Mouse (Mus musculus) gastrocnemius, postnatal 4 days (tissue): ENCODE measurements at regions not wholly inside any gene's neighbourhood (a gene's known extent, or its start where the extent isn't known, plus 50 kb on each side); places are given as distances from the start of the nearest gene placed in this dataset.

Experiments used
- DNase-seq, 2 experiments: peaks; one replicate each; pipeline ENCODE4 v3.0.0; 2021 to 2022; ENCODE audit warnings: low spot score in 2 of 2, mixed read lengths in 2 of 2

DNA sequence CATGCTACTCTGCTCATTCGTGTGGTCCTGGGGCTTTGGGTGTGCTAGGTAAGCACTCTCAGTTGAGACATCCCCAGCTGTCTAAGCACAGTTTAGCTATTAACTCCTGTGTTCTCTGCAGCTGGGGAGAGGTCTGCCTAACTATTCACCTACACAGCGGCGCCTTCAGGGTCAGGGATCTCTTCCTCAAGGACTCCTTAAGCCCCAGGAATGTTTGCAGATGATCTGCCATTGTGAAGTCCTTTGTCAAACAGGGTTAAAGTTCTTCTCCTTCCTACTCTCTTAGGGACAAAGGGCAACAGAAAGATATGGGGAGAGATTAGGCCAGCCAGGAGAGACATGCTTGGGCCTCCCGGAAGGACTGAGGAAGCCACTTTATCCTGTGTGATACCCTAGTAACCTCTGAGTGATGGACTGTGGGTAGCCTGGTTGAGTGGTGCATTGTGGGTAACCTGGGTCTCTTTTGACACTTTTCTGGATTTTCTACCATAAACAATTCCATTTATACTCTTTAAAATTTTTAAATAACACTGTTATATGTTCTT lies 51.7 kb upstream of the Podxl start:
- DNase-seq, result no peak

DNA sequence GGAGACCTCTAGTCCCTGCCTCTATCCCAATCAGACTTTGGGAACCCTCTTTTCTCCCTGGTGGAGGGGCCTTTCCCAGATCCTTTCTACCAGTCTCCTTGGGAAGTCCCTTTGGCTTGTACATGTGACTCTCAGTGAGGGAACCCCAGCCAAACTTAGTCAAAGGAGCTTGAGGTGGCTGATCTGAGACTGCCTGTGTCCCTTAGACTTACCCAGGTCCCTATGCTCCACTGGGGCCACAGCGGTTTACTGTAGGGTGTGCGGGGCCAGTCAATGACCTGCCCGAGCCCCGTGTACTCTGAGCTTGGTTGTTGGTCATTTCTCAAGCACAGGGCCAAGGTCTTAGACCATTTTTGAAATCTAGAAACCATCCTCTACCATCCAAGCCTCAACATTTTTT lies 50.8 kb upstream of the Podxl start:
- DNase-seq, result no peak

DNA sequence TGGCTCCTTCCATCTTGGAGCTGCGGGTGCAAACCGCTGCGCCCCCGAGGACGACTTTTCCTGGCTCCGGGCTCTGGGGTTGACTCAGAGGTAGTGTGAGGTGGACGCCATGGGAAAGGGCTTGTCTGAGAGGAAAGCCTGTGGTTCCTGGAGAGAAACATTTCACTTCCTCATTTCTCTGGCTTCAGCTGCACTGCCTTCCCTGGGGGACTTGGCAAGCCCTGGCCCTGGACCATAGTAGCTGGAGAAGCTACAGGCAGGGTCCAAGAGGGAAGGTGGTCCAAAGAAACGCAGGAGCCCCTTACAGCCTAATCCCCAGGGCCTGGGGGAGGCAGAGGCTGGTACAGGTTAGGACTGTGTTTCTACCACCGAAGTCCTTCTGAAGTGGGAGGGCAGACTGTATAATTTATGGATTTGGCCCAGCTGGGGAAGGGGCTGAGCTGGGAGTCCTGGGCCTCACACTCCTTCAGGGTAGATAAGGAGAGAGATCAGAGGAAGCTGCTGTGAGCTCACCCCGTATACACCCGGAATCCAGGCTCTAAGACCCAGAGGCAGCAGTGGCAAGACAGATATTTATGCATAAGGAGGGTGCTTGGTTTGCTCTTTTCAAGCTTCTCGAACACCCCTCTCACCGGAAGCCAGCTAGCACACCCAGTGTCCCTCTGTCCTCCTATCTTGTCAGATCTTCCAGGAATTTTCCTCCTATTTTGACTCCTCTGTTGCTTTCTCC lies 50.0 kb upstream of the Podxl start:
- no peak for DNase-seq
